Comparison of ENCODE assay signal across 8 mouse cellular contexts in genomic region chr19:36832951-36833787, GRCm38 (mm10). TPM values are rescaled to one million over a fixed set of nuclear protein-coding genes. Genes with fewer than 3 reads are reported as not detected.
DNase-seq lines count a peak whose midpoint lies in the region; ATAC-seq and TF ChIP-seq lines count a peak whose summit lies in the region.

No protein-coding gene starts in this region.

- peak; percentile 24 for TF ChIP-seq EP300 in stomach, postnatal 0 days (optimal IDR thresholded peaks at IDR 0.05)

- peak; percentile 42 for ATAC-seq in embryonic facial prominence, embryonic 14.5 days (ENCODE audit: low read depth)
- ATAC-seq in stomach, postnatal 0 days (ENCODE audit: low FRiP score, low TSS enrichment): peak; percentile 53

- peak overlapping the region; percentile 97 for H3K4me3 ChIP-seq in embryonic facial prominence, embryonic 14.5 days (ENCODE audit: low read depth, low read length)
- H3K4me3 ChIP-seq in megakaryocyte, embryonic 14.5 days (replicated peaks): peak overlapping the region; percentile 98
- peak overlapping the region; percentile 95 for H3K4me3 ChIP-seq in stomach, postnatal 0 days (ENCODE audit: low read depth, low read length)

- no peaks in the 10 kb centered on the region for H3K36me3 ChIP-seq in embryonic facial prominence, embryonic 14.5 days (ENCODE audit: control insufficient read depth, insufficient read depth, low read length)
- H3K36me3 ChIP-seq in megakaryocyte, embryonic 14.5 days (replicated peaks; ENCODE audit: low read length): peaks cover 3% of the 10 kb centered on the region
- H3K36me3 ChIP-seq in stomach, postnatal 0 days (ENCODE audit: control insufficient read depth, insufficient read depth, low read length): no peaks in the 10 kb centered on the region

- TF ChIP-seq CTCF in stomach, postnatal 0 days (IDR thresholded peaks at IDR 0.05; ENCODE audit: low read depth): no peak

- intact Hi-C loops in heart, postnatal 10 days (cut with DNase I): loop anchor here (2.0 kb wide), 1 partner anchor 14 kb away; no protein-coding TSS in a partner anchor
- intact Hi-C loops in left cerebral cortex, postnatal 25 days (cut with DNase I): loop anchor here (5.0 kb wide), 1 partner anchor 281 kb away; the partner anchor contains the start of gene Hectd2

- peak overlapping the region; percentile 67 for H3K4me2 ChIP-seq in embryonic facial prominence, embryonic 14.5 days (ENCODE audit: low read depth, low read length)
- peak overlapping the region; percentile 62 for H3K4me2 ChIP-seq in stomach, postnatal 0 days (replicated peaks; ENCODE audit: low read depth)

- H3K27ac ChIP-seq in embryonic facial prominence, embryonic 14.5 days (replicated peaks; ENCODE audit: low read depth, low read length): peak overlapping the region; percentile 99
- H3K27ac ChIP-seq in stomach, postnatal 0 days (replicated peaks): peak overlapping the region; percentile 99

- H3K9me3 ChIP-seq in embryonic facial prominence, embryonic 14.5 days (ENCODE audit: control insufficient read depth, low read length): no peaks in the 10 kb centered on the region
- no peaks in the 10 kb centered on the region for H3K9me3 ChIP-seq in megakaryocyte, embryonic 14.5 days
- H3K9me3 ChIP-seq in stomach, postnatal 0 days (ENCODE audit: control insufficient read depth, low read length): no peaks in the 10 kb centered on the region

- DNase-seq in 3T3-L1 (ENCODE audit: low read depth, low spot score): peak; percentile 73
- DNase-seq in T-cell, adult 2 months (ENCODE audit: low spot score): peak; percentile 75
- peak; percentile 91 for DNase-seq in embryonic facial prominence, embryonic 14.5 days (ENCODE audit: low spot score)
- DNase-seq in heart, postnatal 10 days: peak; percentile 60 to 66
- DNase-seq in kidney, postnatal 25 days: peak; percentile 78 to 80
- DNase-seq in stomach, postnatal 0 days (ENCODE audit: low spot score): peak; percentile 80
- no peak for DNase-seq in left cerebral cortex, postnatal 25 days (ENCODE audit: low spot score in 2 of 2)

- 6% methylated on average over 19 of the region's 19 CpGs for WGBS in embryonic facial prominence, embryonic 14.5 days
- 4% methylated on average over 19 of the region's 19 CpGs for WGBS in stomach, postnatal 0 days

- H3K27me3 ChIP-seq in embryonic facial prominence, embryonic 14.5 days (replicated peaks; ENCODE audit: control insufficient read depth, insufficient read depth, low read length): no peaks in the 10 kb centered on the region
- peaks cover 7% of the 10 kb centered on the region for H3K27me3 ChIP-seq in megakaryocyte, embryonic 14.5 days (replicated peaks)
- H3K27me3 ChIP-seq in stomach, postnatal 0 days (ENCODE audit: control insufficient read depth, insufficient read depth, low read length): no peaks in the 10 kb centered on the region

- H3K9ac ChIP-seq in embryonic facial prominence, embryonic 14.5 days (ENCODE audit: low read depth, low read length): peak overlapping the region; percentile 99
- H3K9ac ChIP-seq in stomach, postnatal 0 days (ENCODE audit: low read length): peak overlapping the region; percentile 99

- peaks cover 16% of the 10 kb centered on the region for H3K4me1 ChIP-seq in embryonic facial prominence, embryonic 14.5 days (ENCODE audit: control insufficient read depth, insufficient read depth, low read length)
- peaks cover 24% of the 10 kb centered on the region for H3K4me1 ChIP-seq in megakaryocyte, embryonic 14.5 days
- H3K4me1 ChIP-seq in stomach, postnatal 0 days (replicated peaks; ENCODE audit: control insufficient read depth, insufficient read depth): peaks cover 4% of the 10 kb centered on the region; the same call in 1 of the 2 replicates

RNA-seq across cellular contexts. Expression of gene Tnks2, which starts 0.9 kb away (rescaled TPM):
- 76.7 and 79.5 TPM in 2 replicates for polyA plus RNA-seq in embryonic facial prominence, embryonic 14.5 days (2014; fragmentation: Nextera tagmentation; extraction: Ambion mirVana)
- 100 to 1,000 TPM in 1 of 2 experiments, 10 to 100 TPM in 1; 97.2 to 108 TPM for total RNA-seq in heart, postnatal 10 days (2021)
- 1.3 and 1.5 TPM in 2 replicates for polyA plus RNA-seq in megakaryocyte, embryonic 14.5 days (2012; ENCODE audit: insufficient read depth, low replicate concordance)
- 13.9 and 15.8 TPM in 2 replicates for polyA plus RNA-seq in stomach, postnatal 0 days (2015; fragmentation: Nextera tagmentation; extraction: Ambion mirVana)
- 100 to 1,000 TPM; 121 to 130 TPM for total RNA-seq in left cerebral cortex, postnatal 25 days (2021)

Comparison
In these comparisons a context has a peak if more than half of its experiments do, and no peak if none do; other contexts are left out.
1. DNase-seq: peak in 3T3-L1 (single experiment), T-cell, adult 2 months (single experiment), embryonic facial prominence, embryonic 14.5 days (single experiment), heart, postnatal 10 days (2 of 2), kidney, postnatal 25 days (2 of 2) and stomach, postnatal 0 days (single experiment); none in left cerebral cortex, postnatal 25 days (0 of 2).
2. Peak in every context shown above with its lines, with median percentiles within 50 percentile points of each other: H3K4me3 ChIP-seq.